In the genomic region with DNA sequence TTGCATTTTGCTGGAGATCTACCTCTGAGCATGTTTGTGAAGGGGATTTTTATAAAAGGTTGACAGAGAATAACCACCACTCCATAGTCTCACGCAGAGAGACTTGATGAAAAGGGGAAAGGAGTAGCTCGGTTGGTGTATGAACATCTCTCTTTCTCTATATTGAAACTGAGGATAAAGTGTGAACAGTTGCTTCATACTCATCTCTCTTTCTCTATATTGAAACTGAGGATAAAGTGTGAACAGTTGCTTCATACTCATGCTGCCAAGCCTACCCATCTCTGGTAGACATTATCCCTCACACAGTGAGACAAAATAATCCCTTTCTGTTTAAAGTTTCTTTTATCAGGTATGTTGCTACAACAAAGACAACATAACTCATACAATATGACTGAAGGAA, we compare ENCODE assay signal across 35 mouse cellular contexts.
"Had no signal": no experiment of that assay in that cellular context is flagged by ENCODE, and none has a peak within 500 bp of the region (broad histone marks: within the 10 kb centered on the region; RNA-seq: fewer than 3 reads in every experiment).

No protein-coding gene starts in this region.

- H3K36me3 ChIP-seq: heart, embryonic 10.5 days; heart, embryonic 12.5 days; heart, embryonic 13.5 days; heart, embryonic 15.5 days; hindbrain, embryonic 10.5 days; hindbrain, embryonic 12.5 days; hindbrain, embryonic 13.5 days; hindbrain, embryonic 15.5 days; intestine, embryonic 15.5 days; kidney, embryonic 15.5 days had no signal

- H3K9ac ChIP-seq: heart, embryonic 12.5 days; heart, embryonic 13.5 days; heart, embryonic 15.5 days; hindbrain, embryonic 12.5 days; hindbrain, embryonic 13.5 days; hindbrain, embryonic 14.5 days; hindbrain, embryonic 15.5 days; intestine, embryonic 15.5 days; kidney, embryonic 15.5 days had no signal

- ATAC-seq: hindbrain, embryonic 16.5 days; hindbrain, postnatal 0 days; inflammation-experienced regulatory T-cells, adult 6 months; intestine, embryonic 15.5 days; intestine, embryonic 16.5 days; intestine, postnatal 0 days had no signal

- H3K9me3 ChIP-seq: heart, embryonic 10.5 days; heart, embryonic 12.5 days; heart, embryonic 13.5 days; heart, embryonic 15.5 days; hindbrain, embryonic 10.5 days; hindbrain, embryonic 12.5 days; hindbrain, embryonic 13.5 days; hindbrain, embryonic 15.5 days; intestine, embryonic 15.5 days; kidney, embryonic 15.5 days had no signal

- H3K4me2 ChIP-seq: heart, embryonic 11.5 days; heart, embryonic 12.5 days; heart, embryonic 13.5 days; heart, embryonic 15.5 days; hindbrain, embryonic 12.5 days; hindbrain, embryonic 13.5 days; hindbrain, embryonic 14.5 days; hindbrain, embryonic 15.5 days; intestine, embryonic 15.5 days; kidney, embryonic 15.5 days had no signal

- H3K27me3 ChIP-seq: heart, embryonic 12.5 days; heart, embryonic 13.5 days; heart, embryonic 15.5 days; hindbrain, embryonic 12.5 days; hindbrain, embryonic 13.5 days; hindbrain, embryonic 15.5 days; intestine, embryonic 15.5 days; kidney, embryonic 15.5 days had no signal

- H3K27ac ChIP-seq: heart, embryonic 10.5 days; heart, embryonic 13.5 days; heart, embryonic 15.5 days; hindbrain, embryonic 10.5 days; hindbrain, embryonic 12.5 days; hindbrain, embryonic 13.5 days; hindbrain, embryonic 14.5 days; hindbrain, embryonic 15.5 days; hindbrain, postnatal 0 days; intestine, embryonic 15.5 days; kidney, embryonic 15.5 days; kidney, postnatal 0 days; layer of hippocampus, adult 2 months had no signal

- H3K4me1 ChIP-seq: heart, embryonic 10.5 days; heart, embryonic 12.5 days; heart, embryonic 13.5 days; heart, embryonic 15.5 days; hindbrain, embryonic 10.5 days; hindbrain, embryonic 12.5 days; hindbrain, embryonic 13.5 days; hindbrain, embryonic 15.5 days; intestine, embryonic 15.5 days; kidney, embryonic 15.5 days had no signal

- DNase-seq: heart, postnatal 10 days; heart, postnatal 14 days; heart, postnatal 36 days; heart, postnatal 4 days; kidney, adult 11 months; kidney, adult 18-20 months; kidney, adult 2 months; kidney, adult 8-10 months; kidney, adult 9 months; kidney, postnatal 10 days; kidney, postnatal 14 days; kidney, postnatal 25 days; kidney, postnatal 36 days; kidney, postnatal 4 days; layer of hippocampus, adult 9-11 months; layer of hippocampus, postnatal 36 days had no signal

- H3K4me3 ChIP-seq: heart, embryonic 10.5 days; heart, embryonic 12.5 days; heart, embryonic 13.5 days; heart, embryonic 15.5 days; hindbrain, embryonic 10.5 days; hindbrain, embryonic 12.5 days; hindbrain, embryonic 13.5 days; hindbrain, embryonic 15.5 days; intestine, embryonic 15.5 days; kidney, embryonic 15.5 days; layer of hippocampus, adult 2 months had no signal
